Mouse (Mus musculus): Measurements from ENCODE around the gene Gm8024.
"Not testable (repeated sequence)": the region's sequence is repeated elsewhere in the genome, so short reads cannot be mapped to it uniquely, and the experiment has no call there.

Gm8024 gene

GRCm38 (mm10) chr14:42524182-42524581, at the start of gene Gm8024:
Gene Gm8024 (minus strand): TSS chr14:42524282.
- in situ Hi-C loops (cut with MseI, MboI): not testable (repeated sequence)

DNA sequence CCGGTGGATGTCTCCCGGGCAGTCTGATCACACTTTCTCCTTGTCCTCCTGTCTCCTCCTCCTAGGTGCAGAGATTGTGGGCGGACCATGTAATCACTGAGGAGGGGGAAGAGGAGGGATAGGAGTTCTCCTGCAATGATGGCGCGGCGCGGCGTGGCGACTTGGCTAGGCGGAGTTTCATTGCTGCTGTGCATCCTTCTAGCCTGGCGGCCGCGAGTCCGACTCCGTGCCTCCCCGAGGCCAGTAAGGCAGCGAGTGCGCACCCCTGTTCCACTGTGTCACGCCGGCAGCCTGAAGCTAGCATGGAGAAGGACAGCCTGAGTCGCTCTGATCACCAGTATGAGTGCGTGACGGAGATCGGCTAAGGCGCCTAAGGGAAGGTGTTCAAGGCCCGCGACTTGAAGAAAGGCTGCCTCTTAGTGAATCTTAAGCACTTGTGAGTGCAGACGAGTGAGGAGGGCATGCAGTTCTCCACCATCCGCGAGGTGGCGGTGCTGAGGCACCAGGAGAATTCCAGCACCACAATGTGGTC, 19.2 kb upstream of the Gm8024 start:
- in situ Hi-C loops (cut with MseI, MboI): not testable (repeated sequence)

DNA sequence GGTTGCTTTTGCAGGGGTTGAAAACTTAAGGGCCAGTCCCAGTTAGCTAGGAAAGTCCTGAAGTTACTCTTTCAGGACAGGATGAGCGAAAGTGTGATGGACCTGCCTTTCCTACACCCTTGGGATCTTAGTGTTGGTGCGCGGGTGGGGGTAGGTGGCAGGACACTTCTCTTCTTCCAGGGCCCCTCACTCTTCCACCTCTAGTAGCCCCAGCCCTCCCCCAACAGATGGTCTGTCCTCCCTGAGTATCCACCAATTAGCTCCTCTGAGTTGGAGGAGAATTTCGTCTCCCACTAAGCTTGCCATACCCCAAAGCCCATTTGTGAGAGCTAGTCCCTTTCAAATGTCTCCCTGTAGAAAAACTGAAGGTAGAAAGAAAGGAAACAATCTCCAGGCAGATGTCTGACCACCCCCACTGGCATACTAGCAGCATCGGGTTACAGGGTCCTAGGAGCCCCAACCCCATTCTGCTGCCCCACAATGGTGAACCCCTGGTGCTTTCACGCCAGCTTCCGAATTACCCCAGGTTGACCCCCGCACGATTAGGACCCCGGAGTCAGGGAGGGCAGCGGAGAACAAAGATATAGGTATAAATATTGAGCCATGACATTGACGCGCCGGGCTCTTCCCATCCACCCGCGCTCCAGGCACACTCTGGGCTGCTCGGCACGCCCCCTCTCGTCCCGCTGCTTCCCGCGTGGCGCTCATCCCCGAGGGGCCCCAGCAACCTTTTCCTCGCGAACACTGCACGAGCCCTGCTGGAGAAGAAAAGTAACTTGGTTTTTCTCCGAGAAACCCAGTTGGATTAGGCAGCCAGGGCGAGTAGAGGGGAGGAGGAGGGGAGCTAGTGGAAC, 18.5 kb upstream of the Gm8024 start:
- in situ Hi-C loops (cut with MseI, MboI): not testable (repeated sequence)

DNA sequence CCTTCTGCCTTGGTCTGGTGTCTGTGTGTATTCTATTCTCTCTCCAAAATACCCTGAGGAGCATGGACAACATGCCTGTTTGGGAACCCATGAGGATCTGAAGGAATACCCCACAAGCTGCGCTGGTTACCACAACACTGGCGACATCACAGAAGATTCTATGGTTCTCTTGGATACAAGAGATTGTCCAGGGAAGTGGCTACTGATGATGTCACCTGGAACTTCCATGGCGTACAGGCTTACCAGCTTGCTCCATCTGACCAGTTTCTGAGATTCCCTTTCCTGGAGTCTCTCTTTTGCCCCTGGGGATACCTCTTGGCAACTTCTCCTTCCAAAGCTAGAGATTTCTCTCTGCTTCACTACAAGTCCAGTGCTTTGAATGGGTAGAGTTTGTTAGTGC, 21.8 kb downstream of the Gm8024 start, which contains the start of gene Gm8020:
Gene Gm8020 (minus strand): TSS at position 101 of the 400 bp plus-strand sequence.
- in situ Hi-C loops (cut with MseI, MboI): not testable (repeated sequence)
